Mouse (Mus musculus) bone marrow, adult 2 months (tissue): ENCODE results near the gene Slc44a5. TPM values are rescaled to one million over a fixed set of nuclear protein-coding genes. Genes with fewer than 3 reads are reported as not detected.
"Not testable (repeated sequence)": the region's sequence is repeated elsewhere in the genome, so short reads cannot be mapped to it uniquely, and the experiment has no call there.

ENCODE experiments used
- H3K27ac ChIP-seq: fragments of 200-500 bp; 2 replicates; pipeline ENCODE4 v1.5.1; 2012; ENCODE audit warnings: low read depth, mild to moderate bottlenecking, control low read depth, inconsistent platforms, low read length; ENCODE audit not compliant: control insufficient read depth, poor library complexity, insufficient read depth
- H3K4me1 ChIP-seq: fragments of 200-500 bp; 2 replicates; pipeline ENCODE4 v1.6.1; 2011; ENCODE audit warnings: low read length; ENCODE audit not compliant: control insufficient read depth, insufficient read depth
- H3K4me3 ChIP-seq: fragments of 200-500 bp; replicated peaks from 2 replicates; pipeline ENCODE3; 2011; ENCODE audit warnings: mild to moderate bottlenecking, low read depth, low read length, control low read depth; ENCODE audit not compliant: control insufficient read depth
- CTCF ChIP-seq: fragments of 200-500 bp; IDR thresholded peaks from 2 replicates; pipeline ENCODE4 v1.5.1; 2011; ENCODE audit warnings: low read length, control low read depth; ENCODE audit not compliant: control insufficient read depth, insufficient read depth
- POLR2A ChIP-seq: fragments of 200-500 bp; IDR thresholded peaks from 2 replicates; pipeline ENCODE4 v1.6.1; 2011; ENCODE audit warnings: low read depth, mild to moderate bottlenecking, control low read depth, low read length, borderline replicate concordance; ENCODE audit not compliant: control insufficient read depth
- WGBS: fragments of 180-500 bp; shearing (Covaris S2); methylation state at CpG from one replicate; pipeline ENCODE4 v1.1.7; 2018; 5-methylcytosine and 5-hydroxymethylcytosine counted together
- polyA plus RNA-seq: library from polyadenylated mRNA; stranded (reverse); fragments of >200 nt; gene quantifications from 2 replicates; pipeline ENCODE4 v1.2.4, GENCODE M21; 2011; ENCODE audit warnings: low replicate concordance; ENCODE audit not compliant: missing spikeins, insufficient read depth, insufficient read length

Gene Slc44a5
- polyA plus RNA-seq, 1 experiment, result not detected

DNA sequence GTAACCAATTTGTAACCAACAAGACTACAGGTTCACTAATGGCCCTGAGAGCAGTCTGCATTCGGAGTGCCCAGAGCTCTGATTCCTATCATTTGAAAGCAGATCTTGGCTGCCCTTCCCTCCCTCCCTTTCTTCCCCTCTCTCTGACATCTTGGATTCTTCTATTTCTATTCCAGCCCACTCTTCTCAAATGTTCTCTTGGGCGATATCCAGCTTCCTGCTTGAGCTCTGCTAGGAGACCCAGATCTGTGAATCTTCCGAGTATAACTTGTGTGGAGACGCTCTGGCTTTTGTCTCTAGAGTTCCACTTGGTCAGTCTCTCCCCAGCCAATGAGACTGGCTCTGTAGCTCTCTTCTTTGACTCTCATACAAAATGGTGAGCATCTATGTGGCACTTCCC is 169.4 kb downstream of the Slc44a5 start:
- H3K4me3 ChIP-seq, result no peak overlapping the region
- TF ChIP-seq CTCF (no peak), POLR2A (no peak)
- WGBS, result 83% methylated on average over 4 of the region's 4 CpGs

GRCm38 (mm10) chr3:154145750-154146149 is 172.5 kb downstream of the Slc44a5 start:
- no peak overlapping the region for H3K4me3 ChIP-seq
- no peak overlapping the region for H3K27ac ChIP-seq
- 76% methylated on average over 4 of the region's 4 CpGs for WGBS
- no peaks in the 10 kb centered on the region for H3K4me1 ChIP-seq
- TF ChIP-seq POLR2A (no peak), CTCF (no peak)

More for the DNA sequence above, 169.4 kb downstream of the Slc44a5 start:
- no peak overlapping the region for H3K27ac ChIP-seq
- H3K4me1 ChIP-seq, result no peaks in the 10 kb centered on the region

- WGBS, result 75% methylated on average over 4 of the region's 4 CpGs
- H3K4me1 ChIP-seq, result no peaks in the 10 kb centered on the region
- H3K4me3 ChIP-seq, result no peak overlapping the region
- TF ChIP-seq CTCF (no peak), POLR2A (no peak)
- no peak overlapping the region for H3K27ac ChIP-seq
Measured at GRCm38 (mm10) chr3:154149778-154150177, 176.5 kb downstream of the Slc44a5 start.

DNA sequence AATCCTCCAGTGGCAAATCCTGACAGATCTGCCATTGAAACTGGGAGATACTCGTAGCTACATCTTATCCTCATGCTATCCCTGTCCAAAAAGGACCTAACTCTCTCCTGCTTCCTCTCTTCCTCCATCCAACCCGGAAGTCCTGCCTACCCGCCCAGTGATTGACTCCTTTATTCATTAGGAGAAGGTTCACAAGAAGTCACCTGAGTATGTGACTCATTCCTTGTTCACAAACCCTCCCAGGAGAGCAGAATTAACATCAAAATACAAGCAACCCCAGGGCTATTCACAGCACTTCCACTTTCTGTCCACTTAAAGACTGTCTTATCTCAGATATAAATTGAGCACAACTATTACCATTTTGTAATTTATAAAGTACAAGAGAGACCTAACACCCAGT is 180.3 kb downstream of the Slc44a5 start:
- H3K27ac ChIP-seq, H3K4me3 ChIP-seq, H3K4me1 ChIP-seq: not testable (repeated sequence)
- 68% methylated on average over 3 of the region's 3 CpGs for whole genome bisulfite sequencing

DNA sequence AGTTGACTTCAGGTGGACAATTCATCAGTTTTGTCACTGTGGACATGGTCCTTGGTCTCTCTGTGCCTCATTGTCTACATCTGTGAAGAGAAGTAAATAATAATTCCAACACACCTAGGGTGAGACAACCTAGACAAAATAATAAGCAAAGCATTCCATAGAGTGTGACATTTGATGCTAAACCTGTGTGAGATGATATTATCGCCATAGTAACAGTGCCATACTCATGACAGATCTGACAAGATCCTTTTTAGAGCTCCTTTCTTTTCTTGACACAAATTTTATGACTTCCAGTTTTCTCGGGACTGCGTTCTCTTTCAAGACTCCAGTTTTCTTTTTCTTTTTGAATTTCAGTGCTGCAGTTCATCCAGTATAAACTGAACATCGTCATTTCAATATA is 192.6 kb downstream of the Slc44a5 start:
- 80% methylated on average over 4 of the region's 4 CpGs for WGBS
- TF ChIP-seq CTCF, result no peak
- no peak for TF ChIP-seq POLR2A
- no peak overlapping the region for H3K4me3 ChIP-seq
- no peaks in the 10 kb centered on the region for H3K4me1 ChIP-seq
- H3K27ac ChIP-seq, result no peak overlapping the region

DNA sequence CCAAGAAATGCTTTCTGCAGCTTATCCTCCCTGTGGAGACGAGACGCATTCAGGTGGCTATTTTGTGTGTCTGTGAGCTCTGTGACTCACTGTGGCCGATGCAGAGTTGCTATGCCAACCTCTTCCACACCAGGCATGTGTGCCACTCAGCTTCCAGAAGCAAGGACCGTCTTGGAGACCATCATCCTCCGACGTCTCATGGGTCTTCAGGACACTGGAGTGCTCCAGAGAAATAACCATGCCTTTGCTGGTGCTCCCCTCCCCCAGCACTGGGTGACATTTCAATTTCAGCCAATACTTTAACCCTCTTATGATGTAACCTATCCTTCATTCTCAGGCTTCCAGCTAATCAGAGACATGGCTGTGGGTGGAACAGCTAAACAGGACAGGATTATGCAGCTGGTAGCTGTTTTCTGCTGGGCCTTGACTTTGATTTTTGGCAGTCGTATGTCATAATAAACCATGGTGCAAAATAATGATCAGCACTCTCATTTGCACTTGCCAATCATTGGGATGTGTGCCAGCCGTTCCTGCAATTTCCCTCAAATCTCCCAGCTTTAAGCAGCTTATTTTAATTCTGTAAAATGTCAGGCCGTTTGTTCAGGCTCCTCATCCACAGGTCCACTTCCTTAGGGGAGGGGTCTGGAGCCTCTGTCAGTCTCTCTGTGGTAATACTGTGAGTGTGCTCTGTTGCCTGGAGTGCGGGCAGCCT is 198.8 kb downstream of the Slc44a5 start:
- no peak overlapping the region for H3K27ac ChIP-seq
- H3K4me1 ChIP-seq, result no peaks in the 10 kb centered on the region
- 73% methylated on average over 10 of the region's 10 CpGs for WGBS
- no peak for TF ChIP-seq CTCF
- no peak for TF ChIP-seq POLR2A
- no peak overlapping the region for H3K4me3 ChIP-seq

DNA sequence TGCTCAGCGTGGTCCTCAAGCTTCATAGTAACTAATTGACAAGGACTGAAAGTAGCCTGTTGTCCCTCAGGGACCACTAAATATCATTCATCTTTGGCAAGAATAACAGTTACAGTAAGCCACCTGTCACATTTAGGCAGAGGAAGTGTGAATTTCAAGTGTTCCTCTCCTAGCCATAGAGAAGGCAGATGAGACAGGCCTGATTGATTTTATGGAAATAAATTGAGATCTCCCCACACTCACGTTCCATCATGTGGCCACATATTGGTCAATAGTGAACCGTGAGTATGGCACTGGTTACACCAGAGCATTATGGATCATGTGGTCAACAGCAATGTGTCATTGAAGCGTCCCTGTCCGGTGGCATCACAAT is 199.3 kb downstream of the Slc44a5 start:
- Histone ChIP-seq H3K4me3 (no peak overlapping the region), H3K27ac (no peak overlapping the region), H3K4me1 (no peaks in the 10 kb centered on the region; the same call in 1 of the 2 replicates)
- WGBS, result 80% methylated on average over 5 of the region's 5 CpGs
- TF ChIP-seq CTCF (no peak), POLR2A (no peak)

DNA sequence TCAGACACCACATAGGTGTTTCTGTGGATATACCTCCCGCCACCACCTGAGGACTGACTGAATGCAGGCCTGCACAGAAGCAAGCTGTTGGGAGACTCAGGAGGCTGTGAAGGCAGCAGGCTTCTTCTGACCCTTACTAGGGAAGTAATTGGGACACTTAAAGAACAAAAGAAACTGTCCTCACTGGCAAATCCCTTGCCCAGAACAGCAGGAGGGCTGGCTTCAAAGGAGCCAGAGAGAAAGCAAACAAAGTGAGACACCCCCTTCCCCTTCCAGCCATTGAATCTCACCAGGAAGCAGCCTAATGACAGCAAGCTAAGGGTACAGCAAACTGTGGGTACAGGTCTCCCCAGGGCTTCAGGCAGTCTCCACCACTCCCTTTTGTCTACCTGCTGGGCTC is 200.3 kb downstream of the Slc44a5 start:
- TF ChIP-seq CTCF, result no peak
- TF ChIP-seq POLR2A, result no peak
- H3K27ac ChIP-seq, result no peak overlapping the region; the same call in 1 of the 2 replicates
- 61% methylated on average over 1 of the region's 1 CpGs for WGBS
- no peak overlapping the region for H3K4me3 ChIP-seq
- H3K4me1 ChIP-seq, result no peaks in the 10 kb centered on the region; the same call in 1 of the 2 replicates

GRCm38 (mm10) chr3:154174031-154174430 is 200.8 kb downstream of the Slc44a5 start:
- Histone ChIP-seq H3K4me1 (no peaks in the 10 kb centered on the region; the same call in 1 of the 2 replicates), H3K27ac (no peak overlapping the region), H3K4me3 (no peak overlapping the region)
- no peak for TF ChIP-seq CTCF
- no peak for TF ChIP-seq POLR2A
- WGBS, result 76% methylated on average over 9 of the region's 9 CpGs
